Mouse (Mus musculus) heart, postnatal 0 days (tissue): ENCODE measurements at regions not wholly inside any gene's neighbourhood (a gene's known extent, or its start where the extent isn't known, plus 50 kb on each side); places are given as distances from the start of the nearest gene placed in this dataset.

Experiments used
- CTCF ChIP-seq: IDR thresholded peaks from 2 replicates; pipeline ENCODE4 v1.5.1; 2016; ENCODE audit warnings: antibody characterized with exemption, control low read depth, low read depth
- EP300 ChIP-seq: IDR thresholded peaks from 2 replicates; pipeline ENCODE4 v1.6.1; 2016; ENCODE audit warnings: antibody characterized with exemption, low read depth

DNA sequence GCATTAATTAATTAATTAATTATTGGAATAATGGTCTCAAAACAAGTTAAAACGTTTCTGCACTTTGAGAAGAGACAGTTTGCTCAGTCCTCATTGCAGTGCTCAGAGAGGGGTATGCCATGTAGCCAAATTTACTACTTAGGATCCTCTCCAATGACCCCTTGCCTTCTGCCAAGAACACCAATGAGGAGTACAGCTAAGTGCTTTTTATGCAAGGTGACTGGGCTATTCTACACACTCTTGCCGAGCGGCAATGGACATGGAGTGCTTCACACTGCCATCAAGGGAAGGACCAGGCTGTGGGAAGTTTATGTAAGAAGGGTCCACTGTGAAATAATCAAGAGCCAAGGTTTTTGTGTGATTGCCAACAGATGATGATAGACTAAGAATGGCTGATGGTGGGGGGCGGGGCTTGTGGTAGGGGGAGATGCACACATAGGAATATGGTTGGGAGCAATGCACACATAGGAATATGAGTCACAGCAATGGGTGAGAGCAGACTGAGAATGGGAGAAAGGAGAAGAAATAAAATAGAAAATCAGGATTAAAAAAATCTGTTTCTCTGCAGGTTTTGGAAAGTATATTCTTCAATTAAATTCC, 70.9 kb upstream of the Adgrl4 start:
- TF ChIP-seq EP300 (no peak), CTCF (no peak)
